In the genomic region with DNA sequence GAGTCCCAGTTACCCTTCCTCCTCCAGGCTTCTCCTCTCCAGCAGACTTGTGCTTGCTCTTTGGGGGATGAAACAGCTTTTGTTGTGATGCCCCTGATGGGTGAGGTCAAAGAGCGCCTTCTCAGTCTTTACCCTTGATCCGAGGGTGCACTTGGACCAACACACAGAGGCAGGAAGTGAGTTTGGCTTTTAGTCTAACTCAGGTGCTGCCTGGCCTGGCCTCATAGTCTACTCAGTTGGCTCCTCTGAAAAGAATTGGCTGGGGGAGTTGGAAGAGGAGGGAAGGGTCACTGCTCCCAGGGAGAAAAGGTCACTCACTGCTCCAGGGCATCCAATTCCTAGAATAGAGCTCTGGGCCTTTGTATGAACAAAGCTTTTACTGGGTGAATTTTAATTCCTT, we compare ENCODE assay signal across 21 mouse cellular contexts. TPM values are rescaled to one million over a fixed set of nuclear protein-coding genes. Genes with fewer than 3 reads are reported as not detected.
A peak's percentile ranks its signal among the peaks of the same experiment; 100 is the strongest.
DNase-seq lines count a peak whose midpoint lies in the region; ATAC-seq lines count a peak whose summit lies in the region.
"Had no signal": no experiment of that assay in that cellular context is flagged by ENCODE, and none has a peak within 500 bp of the region (broad histone marks: within the 10 kb centered on the region; RNA-seq: fewer than 3 reads in every experiment).

No protein-coding gene starts in this region.

- no peak overlapping the region for H3K4me3 ChIP-seq in heart, embryonic 12.5 days
- no peak overlapping the region for H3K4me3 ChIP-seq in kidney, embryonic 15.5 days (replicated peaks)
- H3K4me3 ChIP-seq: hindbrain, embryonic 15.5 days; liver, embryonic 13.5 days; lung, embryonic 15.5 days had no signal

- ATAC-seq in heart, embryonic 12.5 days (ENCODE audit: insufficient number of reproducible peaks, low FRiP score), result no peak
- no peak for ATAC-seq in kidney, embryonic 15.5 days (replicated peaks; ENCODE audit: low FRiP score)
- ATAC-seq: forebrain, embryonic 14.5 days; intestine, embryonic 16.5 days; Patski had no signal

- H3K27ac ChIP-seq in heart, embryonic 12.5 days (ENCODE audit: poor library complexity, severe bottlenecking), result 0 out of 2 replicates have a peak overlapping the region, but pooled peaks have one; percentile 10
- no peak overlapping the region for H3K27ac ChIP-seq in kidney, embryonic 15.5 days
- H3K27ac ChIP-seq: hindbrain, embryonic 15.5 days; liver, embryonic 13.5 days; lung, embryonic 15.5 days; stomach, postnatal 0 days had no signal

- 89% methylated on average over 2 of the region's 2 CpGs for WGBS in heart, embryonic 12.5 days
- 53% methylated on average over 2 of the region's 2 CpGs for WGBS in kidney, embryonic 15.5 days

- H3K9ac ChIP-seq in heart, embryonic 12.5 days, result no peak overlapping the region
- H3K9ac ChIP-seq in kidney, embryonic 15.5 days, result no peak overlapping the region
- H3K9ac ChIP-seq: hindbrain, embryonic 15.5 days; liver, embryonic 13.5 days; lung, embryonic 15.5 days had no signal

- H3K4me2 ChIP-seq in heart, embryonic 12.5 days, result no peak overlapping the region
- no peak overlapping the region for H3K4me2 ChIP-seq in kidney, embryonic 15.5 days
- H3K4me2 ChIP-seq: hindbrain, embryonic 15.5 days; liver, embryonic 13.5 days; lung, embryonic 15.5 days; midbrain, embryonic 11.5 days had no signal

- H3K36me3 ChIP-seq in heart, embryonic 12.5 days, result peaks cover 84% of the 10 kb centered on the region
- H3K36me3 ChIP-seq in kidney, embryonic 15.5 days, result peaks cover 81% of the 10 kb centered on the region

- no peaks in the 10 kb centered on the region for H3K27me3 ChIP-seq in heart, embryonic 12.5 days (replicated peaks)
- no peaks in the 10 kb centered on the region for H3K27me3 ChIP-seq in kidney, embryonic 15.5 days
- H3K27me3 ChIP-seq: hindbrain, embryonic 15.5 days; liver, embryonic 13.5 days; lung, embryonic 15.5 days; Patski had no signal

- no peak for DNase-seq in heart, adult 18-20 months
- DNase-seq in kidney, adult 9 months, result peak; percentile 75
- DNase-seq in ES-CJ7 (ENCODE audit: low read depth, low spot score) (peak; percentile 18), ZHBTc4 (ENCODE audit: low read depth, low spot score) (peak; percentile 52)
- DNase-seq in frontal cortex, postnatal 36 days (ENCODE audit: low spot score in 2 of 2), result no peak
- DNase-seq: adrenal gland, postnatal 14 days; cerebellum, adult 11 months; cerebellum, postnatal 10 days; gastrocnemius, postnatal 14 days; liver, embryonic 13.5 days; lung, postnatal 4 days; thymus, postnatal 14 days had no signal

- H3K4me1 ChIP-seq in heart, embryonic 12.5 days (replicated peaks), result peaks cover 10% of the 10 kb centered on the region
- no peaks in the 10 kb centered on the region for H3K4me1 ChIP-seq in kidney, embryonic 15.5 days
- H3K4me1 ChIP-seq: hindbrain, embryonic 15.5 days; liver, embryonic 13.5 days; lung, embryonic 15.5 days had no signal

- no peaks in the 10 kb centered on the region for H3K9me3 ChIP-seq in heart, embryonic 12.5 days (replicated peaks)
- no peaks in the 10 kb centered on the region for H3K9me3 ChIP-seq in kidney, embryonic 15.5 days (replicated peaks)
- H3K9me3 ChIP-seq: hindbrain, embryonic 15.5 days; liver, embryonic 13.5 days; lung, embryonic 15.5 days had no signal

RNA-seq across cellular contexts. Expression of gene Suclg1, which starts 16.6 kb away (rescaled TPM):
- 240 and 261 TPM in 2 replicates for polyA plus RNA-seq in heart, embryonic 12.5 days (2016; fragmentation: Nextera tagmentation; extraction: Ambion mirVana)
- 100 to 1,000 TPM; 523 to 589 TPM for total RNA-seq in heart, adult 18-20 months (2021)
- 202 and 210 TPM in 2 replicates for polyA plus RNA-seq in kidney, embryonic 15.5 days (2015; fragmentation: Nextera tagmentation; extraction: Ambion mirVana)

RNA-seq across cellular contexts. Expression of gene Dnah6, which starts 43.4 kb away (rescaled TPM):
- 0.04 and 0.06 TPM in 2 replicates for polyA plus RNA-seq in heart, embryonic 12.5 days (2016; fragmentation: Nextera tagmentation; extraction: Ambion mirVana)
- total RNA-seq in heart, adult 18-20 months (2021), result under 1 TPM; 0.05 to 0.51 TPM
- polyA plus RNA-seq in kidney, embryonic 15.5 days (2015; fragmentation: Nextera tagmentation; extraction: Ambion mirVana), result 0.08 TPM in 2 replicates

Comparison
In these comparisons a context has a peak if more than half of its experiments do, and no peak if none do; other contexts are left out.
1. DNase-seq: peak in kidney, adult 9 months (single experiment), ES-CJ7 (single experiment) and ZHBTc4 (single experiment); none in heart, adult 18-20 months (0 of 2) and frontal cortex, postnatal 36 days (0 of 2).